Mouse (Mus musculus) liver, postnatal 0 days (tissue): ENCODE results near the gene Kdelr1.

Source experiments
- CTCF ChIP-seq: sonication (generic); IDR thresholded peaks from 2 replicates; pipeline ENCODE4 v1.5.1; 2016; ENCODE audit warnings: antibody characterized with exemption, low read depth
- EP300 ChIP-seq: IDR thresholded peaks from 2 replicates; pipeline ENCODE4 v1.6.1; 2016; ENCODE audit warnings: antibody characterized with exemption, low read depth, mild to moderate bottlenecking

GRCm38 (mm10) chr7:45921242-45921621, 48.7 kb downstream of the Kdelr1 start, which contains the start of gene Emp3:
- no peak for TF ChIP-seq CTCF
- no peak for TF ChIP-seq EP300
